Mouse (Mus musculus): ENCODE measurements around the gene Fam71a. TPM values are rescaled to one million over a fixed set of nuclear protein-coding genes. Genes with fewer than 3 reads are reported as not detected.

The Fam71a gene
- polyA plus RNA-seq, 1 experiment: not detected

- Histone ChIP-seq H3K4me3 (ENCODE audit: insufficient read depth, low read depth, low read length) (peak overlapping the region; percentile 58), H3K27ac (replicated peaks; ENCODE audit: low read depth, low read length) (peak overlapping the region; percentile 44)
Measured at GRCm38 (mm10) chr1:191185761-191186385, 21.3 kb upstream of the Fam71a start.

DNA sequence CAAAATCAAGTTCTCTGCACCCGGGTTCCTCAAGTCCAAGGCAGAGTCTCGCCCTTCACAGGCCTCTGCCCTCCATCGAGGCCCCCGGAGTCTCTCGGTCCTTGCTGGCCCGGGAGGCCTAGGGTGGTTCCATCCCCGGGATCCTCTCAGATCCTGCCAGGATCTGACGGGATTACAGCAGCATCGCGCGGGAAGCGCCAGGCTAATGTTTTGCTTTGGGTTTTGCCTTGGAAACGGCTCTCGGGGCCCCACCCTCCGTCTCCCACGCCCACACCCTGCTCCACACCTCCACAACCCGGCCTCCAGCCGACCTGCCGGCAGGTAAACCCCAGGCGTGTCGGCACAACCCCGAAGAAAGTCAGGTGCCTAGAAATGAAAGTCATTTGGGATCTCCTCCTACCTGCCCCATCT is 20.2 kb upstream of the Fam71a start:
- H3K27ac ChIP-seq (replicated peaks; ENCODE audit: low read depth, low read length): no peak overlapping the region
- peak overlapping the region; percentile 58 for H3K4me3 ChIP-seq (ENCODE audit: insufficient read depth, low read depth, low read length)
- peaks cover 8% of the 10 kb centered on the region for H3K4me1 ChIP-seq (ENCODE audit: control insufficient read depth, insufficient read depth, insufficient read length, low read length)

More at GRCm38 (mm10) chr1:191185761-191186385, 21.3 kb upstream of the Fam71a start:
- peaks cover 4% of the 10 kb centered on the region for H3K4me1 ChIP-seq (ENCODE audit: control insufficient read depth, insufficient read depth, insufficient read length, low read length)

GRCm38 (mm10) chr1:191184066-191184815 is 19.6 kb upstream of the Fam71a start:
- H3K27ac ChIP-seq (replicated peaks; ENCODE audit: low read depth, low read length): peak overlapping the region; percentile 62
- peaks cover 8% of the 10 kb centered on the region for H3K4me1 ChIP-seq (ENCODE audit: control insufficient read depth, insufficient read depth, insufficient read length, low read length)
- H3K4me3 ChIP-seq (ENCODE audit: insufficient read depth, low read depth, low read length): peak overlapping the region; percentile 58

GRCm38 (mm10) chr1:191183163-191184065 is 18.8 kb upstream of the Fam71a start:
- Histone ChIP-seq H3K4me3 (ENCODE audit: insufficient read depth, low read depth, low read length) (peak overlapping the region; percentile 73), H3K4me1 (ENCODE audit: control insufficient read depth, insufficient read depth, insufficient read length, low read length) (peaks cover 13% of the 10 kb centered on the region), H3K27ac (replicated peaks; ENCODE audit: low read depth, low read length) (peak overlapping the region; percentile 88)

- H3K4me1 ChIP-seq (ENCODE audit: control insufficient read depth, insufficient read depth, insufficient read length, low read length): peaks cover 14% of the 10 kb centered on the region
- H3K4me3 ChIP-seq (ENCODE audit: insufficient read depth, low read depth, low read length): peak overlapping the region; percentile 73
- H3K27ac ChIP-seq (replicated peaks; ENCODE audit: low read depth, low read length): peak overlapping the region; percentile 88
Measured at GRCm38 (mm10) chr1:191182431-191183162, 18.0 kb upstream of the Fam71a start.

- H3K27ac ChIP-seq (replicated peaks; ENCODE audit: low read depth, low read length): no peak overlapping the region
- H3K4me3 ChIP-seq (ENCODE audit: insufficient read depth, low read depth, low read length): peak overlapping the region; percentile 73
- H3K4me1 ChIP-seq (ENCODE audit: control insufficient read depth, insufficient read depth, insufficient read length, low read length): peaks cover 14% of the 10 kb centered on the region
Measured at GRCm38 (mm10) chr1:191181469-191182259, 17.0 kb upstream of the Fam71a start.

DNA sequence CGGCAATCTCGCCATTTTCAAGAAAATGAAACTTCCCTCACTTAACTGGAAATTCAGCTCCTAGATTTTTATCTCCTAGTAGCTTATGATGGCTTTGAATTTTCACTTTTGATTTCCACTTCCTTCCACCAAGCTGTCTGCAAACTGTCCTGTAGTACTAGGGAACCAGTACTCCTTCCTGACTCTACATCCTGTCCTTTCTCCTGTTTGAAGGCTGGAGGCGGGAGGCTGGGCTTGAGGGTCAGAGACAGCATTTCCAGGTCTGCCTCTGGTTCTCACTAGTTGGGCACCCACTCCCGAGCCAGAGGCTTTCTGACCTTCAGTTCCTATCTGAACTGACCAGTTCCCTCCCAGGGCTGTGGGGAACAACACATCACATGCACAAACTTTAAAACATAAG is 15.8 kb upstream of the Fam71a start:
- H3K4me3 ChIP-seq (ENCODE audit: insufficient read depth, low read depth, low read length): peak overlapping the region; percentile 41
- peaks cover 11% of the 10 kb centered on the region for H3K4me1 ChIP-seq (ENCODE audit: control insufficient read depth, insufficient read depth, insufficient read length, low read length)
- no peak overlapping the region for H3K27ac ChIP-seq (replicated peaks; ENCODE audit: low read depth, low read length)

GRCm38 (mm10) chr1:191179846-191180245 is 15.2 kb upstream of the Fam71a start:
- peak overlapping the region; percentile 41 for H3K4me3 ChIP-seq (ENCODE audit: insufficient read depth, low read depth, low read length)
- no peak overlapping the region for H3K27ac ChIP-seq (replicated peaks; ENCODE audit: low read depth, low read length)
- H3K4me1 ChIP-seq (ENCODE audit: control insufficient read depth, insufficient read depth, insufficient read length, low read length): peaks cover 11% of the 10 kb centered on the region

GRCm38 (mm10) chr1:191178511-191179188 is 14.0 kb upstream of the Fam71a start:
- no peak overlapping the region for H3K27ac ChIP-seq (replicated peaks; ENCODE audit: low read depth, low read length)
- no peak overlapping the region for H3K4me3 ChIP-seq (ENCODE audit: insufficient read depth, low read depth, low read length)
- peaks cover 11% of the 10 kb centered on the region for H3K4me1 ChIP-seq (ENCODE audit: control insufficient read depth, insufficient read depth, insufficient read length, low read length)

- Histone ChIP-seq H3K27ac (replicated peaks; ENCODE audit: low read depth, low read length) (no peak overlapping the region), H3K4me3 (ENCODE audit: insufficient read depth, low read depth, low read length) (no peak overlapping the region), H3K4me1 (ENCODE audit: control insufficient read depth, insufficient read depth, insufficient read length, low read length) (peaks cover 11% of the 10 kb centered on the region)
Measured at GRCm38 (mm10) chr1:191176887-191177286, 12.3 kb upstream of the Fam71a start.

DNA sequence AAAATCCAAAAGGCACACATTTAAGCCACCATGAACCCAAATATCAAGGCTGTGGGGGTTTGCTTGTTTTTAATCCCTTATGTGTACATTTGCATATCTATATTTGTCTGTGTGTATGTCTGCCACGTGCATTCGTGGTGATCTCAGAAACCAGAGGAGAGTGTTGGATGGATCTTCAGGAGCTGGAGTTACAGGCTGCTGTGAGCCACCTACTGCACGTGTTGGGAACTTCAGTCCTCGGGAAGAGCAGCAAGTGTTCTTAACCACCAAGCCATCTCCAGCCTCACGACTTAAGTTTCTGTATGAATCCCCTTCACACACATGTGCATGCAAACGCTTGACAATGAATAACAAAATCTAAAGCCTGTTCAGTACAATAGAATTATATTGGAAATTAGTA is 7.9 kb upstream of the Fam71a start:
- Histone ChIP-seq H3K4me1 (ENCODE audit: control insufficient read depth, insufficient read depth, insufficient read length, low read length) (no peaks in the 10 kb centered on the region), H3K4me3 (ENCODE audit: insufficient read depth, low read depth, low read length) (no peak overlapping the region), H3K27ac (replicated peaks; ENCODE audit: low read depth, low read length) (no peak overlapping the region)

GRCm38 (mm10) chr1:191170444-191170843 is 5.8 kb upstream of the Fam71a start:
- H3K27ac ChIP-seq (replicated peaks; ENCODE audit: low read depth, low read length): no peak overlapping the region
- H3K4me1 ChIP-seq (ENCODE audit: control insufficient read depth, insufficient read depth, insufficient read length, low read length): no peaks in the 10 kb centered on the region
- H3K4me3 ChIP-seq (ENCODE audit: insufficient read depth, low read depth, low read length): no peak overlapping the region

GRCm38 (mm10) chr1:191166189-191166588 is 1.6 kb upstream of the Fam71a start:
- Histone ChIP-seq H3K4me3 (ENCODE audit: insufficient read depth, low read depth, low read length) (no peak overlapping the region), H3K4me1 (ENCODE audit: control insufficient read depth, insufficient read depth, insufficient read length, low read length) (no peaks in the 10 kb centered on the region), H3K27ac (replicated peaks; ENCODE audit: low read depth, low read length) (no peak overlapping the region)

All from brown adipose tissue, adult 24 weeks (tissue).